Mouse (Mus musculus): Measurements from ENCODE around the gene Impad1. TPM values are rescaled to one million over a fixed set of nuclear protein-coding genes. Genes with fewer than 3 reads are reported as not detected.

Gene Impad1
- polyA plus RNA-seq, 1 experiment from 2014 or later, result 43.9 TPM

- H3K36me3 ChIP-seq, result peaks cover 45% of the 10 kb centered on the region
Observed at GRCm38 (mm10) chr4:4779265-4779770, 13.8 kb downstream of the Impad1 start.

GRCm38 (mm10) chr4:4771523-4772114 lies 21.5 kb downstream of the Impad1 start:
- Histone ChIP-seq H3K27ac (no peak overlapping the region), H3K4me1 (no peaks in the 10 kb centered on the region), H3K9ac (no peak overlapping the region), H3K4me2 (no peak overlapping the region), H3K9me3 (no peaks in the 10 kb centered on the region), H3K4me3 (no peak overlapping the region), H3K27me3 (no peaks in the 10 kb centered on the region), H3K36me3 (peaks cover 28% of the 10 kb centered on the region)
- no peak for ATAC-seq (ENCODE audit: insufficient number of reproducible peaks, insufficient read depth, low FRiP score, low TSS enrichment, low read depth)
- WGBS, result 79% methylated on average over 2 of the region's 2 CpGs

More at GRCm38 (mm10) chr4:4779265-4779770, 13.8 kb downstream of the Impad1 start:
- no peak for ATAC-seq (ENCODE audit: insufficient number of reproducible peaks, insufficient read depth, low FRiP score, low TSS enrichment, low read depth)
- Histone ChIP-seq H3K4me1 (no peaks in the 10 kb centered on the region), H3K27ac (no peak overlapping the region), H3K4me2 (no peak overlapping the region), H3K9ac (no peak overlapping the region), H3K4me3 (no peak overlapping the region), H3K9me3 (peaks cover 7% of the 10 kb centered on the region; the same call in 1 of the 2 replicates), H3K27me3 (no peaks in the 10 kb centered on the region)

GRCm38 (mm10) chr4:4765806-4766205 lies 27.3 kb downstream of the Impad1 start:
- no peak overlapping the region for H3K27ac ChIP-seq
- no peak for ATAC-seq (ENCODE audit: insufficient number of reproducible peaks, insufficient read depth, low FRiP score, low TSS enrichment, low read depth)
- WGBS, result 79% methylated on average over 5 of the region's 5 CpGs

GRCm38 (mm10) chr4:4758376-4758775 lies 34.8 kb downstream of the Impad1 start:
- no peak for ATAC-seq (ENCODE audit: insufficient number of reproducible peaks, insufficient read depth, low FRiP score, low TSS enrichment, low read depth)
- Histone ChIP-seq H3K4me2 (no peak overlapping the region), H3K27ac (no peak overlapping the region), H3K9me3 (no peaks in the 10 kb centered on the region), H3K9ac (no peak overlapping the region), H3K27me3 (no peaks in the 10 kb centered on the region), H3K36me3 (no peaks in the 10 kb centered on the region; the same call in 1 of the 2 replicates), H3K4me3 (no peak overlapping the region), H3K4me1 (no peaks in the 10 kb centered on the region)
- 90% methylated on average over 4 of the region's 4 CpGs for WGBS

More at GRCm38 (mm10) chr4:4765806-4766205, 27.3 kb downstream of the Impad1 start:
- Histone ChIP-seq H3K4me2 (no peak overlapping the region), H3K9me3 (no peaks in the 10 kb centered on the region), H3K27me3 (no peaks in the 10 kb centered on the region), H3K36me3 (peaks cover 23% of the 10 kb centered on the region), H3K9ac (no peak overlapping the region), H3K4me3 (no peak overlapping the region), H3K4me1 (no peaks in the 10 kb centered on the region)

GRCm38 (mm10) chr4:4729427-4729826 lies 63.7 kb downstream of the Impad1 start:
- Histone ChIP-seq H3K9ac (no peak overlapping the region), H3K9me3 (no peaks in the 10 kb centered on the region), H3K4me3 (no peak overlapping the region), H3K4me1 (no peaks in the 10 kb centered on the region), H3K4me2 (no peak overlapping the region), H3K27ac (no peak overlapping the region), H3K36me3 (no peaks in the 10 kb centered on the region), H3K27me3 (no peaks in the 10 kb centered on the region)
- ATAC-seq (ENCODE audit: insufficient number of reproducible peaks, insufficient read depth, low FRiP score, low TSS enrichment, low read depth), result no peak
- WGBS, result 54% methylated on average over 3 of the region's 3 CpGs

- no peak overlapping the region for H3K27ac ChIP-seq
- no peak overlapping the region for H3K4me3 ChIP-seq
- H3K4me2 ChIP-seq, result no peak overlapping the region
- no peak for ATAC-seq (ENCODE audit: insufficient number of reproducible peaks, insufficient read depth, low FRiP score, low TSS enrichment, low read depth)
- WGBS, result 79% methylated on average over 3 of the region's 3 CpGs
- no peaks in the 10 kb centered on the region for H3K9me3 ChIP-seq
- no peaks in the 10 kb centered on the region for H3K36me3 ChIP-seq
- H3K4me1 ChIP-seq, result 0 out of 2 replicates have a peak, but pooled peaks cover 4% of the 10 kb centered on the region
- H3K27me3 ChIP-seq, result no peaks in the 10 kb centered on the region
- no peak overlapping the region for H3K9ac ChIP-seq
Observed at GRCm38 (mm10) chr4:4726241-4726776, 66.8 kb downstream of the Impad1 start.

- Histone ChIP-seq H3K9ac (no peak overlapping the region), H3K27me3 (no peaks in the 10 kb centered on the region), H3K9me3 (no peaks in the 10 kb centered on the region), H3K4me3 (no peak overlapping the region), H3K4me2 (peak overlapping the region; percentile 27; the same call in 1 of the 2 replicates), H3K27ac (no peak overlapping the region), H3K4me1 (peaks cover 4% of the 10 kb centered on the region; the same call in 1 of the 2 replicates), H3K36me3 (no peaks in the 10 kb centered on the region)
- ATAC-seq (ENCODE audit: insufficient number of reproducible peaks, insufficient read depth, low FRiP score, low TSS enrichment, low read depth), result no peak
- 41% methylated on average over 8 of the region's 8 CpGs for WGBS
Observed at GRCm38 (mm10) chr4:4723821-4724220, 69.3 kb downstream of the Impad1 start.

- no peak overlapping the region for H3K9ac ChIP-seq
- 42% methylated on average over 1 of the region's 1 CpGs for WGBS
- H3K4me2 ChIP-seq, result no peak overlapping the region
- ATAC-seq (ENCODE audit: insufficient number of reproducible peaks, insufficient read depth, low FRiP score, low TSS enrichment, low read depth), result no peak
- no peaks in the 10 kb centered on the region for H3K36me3 ChIP-seq
- no peak overlapping the region for H3K27ac ChIP-seq
- H3K4me3 ChIP-seq, result no peak overlapping the region
- peaks cover 4% of the 10 kb centered on the region; the same call in 1 of the 2 replicates for H3K4me1 ChIP-seq
- no peaks in the 10 kb centered on the region for H3K27me3 ChIP-seq
- no peaks in the 10 kb centered on the region for H3K9me3 ChIP-seq
Observed at GRCm38 (mm10) chr4:4722081-4722480, 71.1 kb downstream of the Impad1 start.

GRCm38 (mm10) chr4:4717763-4718347 lies 75.3 kb downstream of the Impad1 start:
- H3K27ac ChIP-seq, result no peak overlapping the region
- no peaks in the 10 kb centered on the region for H3K9me3 ChIP-seq
- H3K27me3 ChIP-seq, result no peaks in the 10 kb centered on the region
- 36% methylated on average over 4 of the region's 4 CpGs for WGBS
- no peak overlapping the region for H3K9ac ChIP-seq
- no peak overlapping the region for H3K4me3 ChIP-seq
- H3K4me1 ChIP-seq, result no peaks in the 10 kb centered on the region; the same call in 1 of the 2 replicates
- H3K4me2 ChIP-seq, result no peak overlapping the region
- H3K36me3 ChIP-seq, result no peaks in the 10 kb centered on the region
- ATAC-seq (ENCODE audit: insufficient number of reproducible peaks, insufficient read depth, low FRiP score, low TSS enrichment, low read depth), result no peak
